Mouse (Mus musculus) NIH3T3 (cell line): ENCODE data around the gene Snd1.
"Not testable (repeated sequence)": the region's sequence is repeated elsewhere in the genome, so short reads cannot be mapped to it uniquely, and the experiment has no call there.

Experiments
- DNase-seq: peaks from one replicate; pipeline ENCODE4 v3.0.0-alpha.2; 2012; ENCODE audit warnings: low read depth

The Snd1 gene

GRCm38 (mm10) chr6:28916630-28917029, 441.7 kb downstream of the Snd1 start:
- DNase-seq: no peak

GRCm38 (mm10) chr6:28919346-28919745, 444.4 kb downstream of the Snd1 start:
- no peak for DNase-seq

GRCm38 (mm10) chr6:28922371-28922770, 447.4 kb downstream of the Snd1 start:
- DNase-seq: no peak

GRCm38 (mm10) chr6:28923091-28923824, 448.3 kb downstream of the Snd1 start:
- DNase-seq: no peak

- DNase-seq: no peak
Observed at GRCm38 (mm10) chr6:28923837-28924236, 448.9 kb downstream of the Snd1 start.

- DNase-seq: not testable (repeated sequence)
Observed at GRCm38 (mm10) chr6:28927987-28928386, 453.0 kb downstream of the Snd1 start.

GRCm38 (mm10) chr6:28929169-28929803, 454.3 kb downstream of the Snd1 start:
- not testable (repeated sequence) for DNase-seq

GRCm38 (mm10) chr6:28931234-28931633, 456.3 kb downstream of the Snd1 start:
- DNase-seq: no peak

GRCm38 (mm10) chr6:28931636-28932327, 456.8 kb downstream of the Snd1 start:
- DNase-seq: no peak

- DNase-seq: no peak
Observed at GRCm38 (mm10) chr6:28932328-28932937, 457.5 kb downstream of the Snd1 start.

- DNase-seq: no peak
Observed at GRCm38 (mm10) chr6:28935736-28936135, 460.8 kb downstream of the Snd1 start.

GRCm38 (mm10) chr6:28947254-28947653, 472.3 kb downstream of the Snd1 start:
- no peak for DNase-seq

- DNase-seq: peak; percentile 75
Observed at GRCm38 (mm10) chr6:28949269-28949668, 474.3 kb downstream of the Snd1 start.

- peak; percentile 39 for DNase-seq
Observed at GRCm38 (mm10) chr6:28955581-28955980, 480.6 kb downstream of the Snd1 start.

- no peak for DNase-seq
Observed at GRCm38 (mm10) chr6:28957486-28957885, 482.5 kb downstream of the Snd1 start.

- DNase-seq: no peak
Observed at GRCm38 (mm10) chr6:28963178-28963577, 488.2 kb downstream of the Snd1 start.

GRCm38 (mm10) chr6:28965264-28965663, 490.3 kb downstream of the Snd1 start:
- no peak for DNase-seq

GRCm38 (mm10) chr6:28969615-28970014, 494.7 kb downstream of the Snd1 start:
- DNase-seq: no peak

- DNase-seq: no peak
Observed at GRCm38 (mm10) chr6:28970711-28971110, 495.8 kb downstream of the Snd1 start.

- no peak for DNase-seq
Observed at GRCm38 (mm10) chr6:28974498-28974897, 499.6 kb downstream of the Snd1 start.

GRCm38 (mm10) chr6:28975106-28975505, 500.2 kb downstream of the Snd1 start:
- DNase-seq: peak; percentile 71

- DNase-seq: no peak
Observed at GRCm38 (mm10) chr6:28978031-28978430, 503.1 kb downstream of the Snd1 start.

- no peak for DNase-seq
Observed at GRCm38 (mm10) chr6:28978881-28979280, 503.9 kb downstream of the Snd1 start.
